Comparison of ENCODE assay signal across 26 mouse cellular contexts in the genomic region with DNA sequence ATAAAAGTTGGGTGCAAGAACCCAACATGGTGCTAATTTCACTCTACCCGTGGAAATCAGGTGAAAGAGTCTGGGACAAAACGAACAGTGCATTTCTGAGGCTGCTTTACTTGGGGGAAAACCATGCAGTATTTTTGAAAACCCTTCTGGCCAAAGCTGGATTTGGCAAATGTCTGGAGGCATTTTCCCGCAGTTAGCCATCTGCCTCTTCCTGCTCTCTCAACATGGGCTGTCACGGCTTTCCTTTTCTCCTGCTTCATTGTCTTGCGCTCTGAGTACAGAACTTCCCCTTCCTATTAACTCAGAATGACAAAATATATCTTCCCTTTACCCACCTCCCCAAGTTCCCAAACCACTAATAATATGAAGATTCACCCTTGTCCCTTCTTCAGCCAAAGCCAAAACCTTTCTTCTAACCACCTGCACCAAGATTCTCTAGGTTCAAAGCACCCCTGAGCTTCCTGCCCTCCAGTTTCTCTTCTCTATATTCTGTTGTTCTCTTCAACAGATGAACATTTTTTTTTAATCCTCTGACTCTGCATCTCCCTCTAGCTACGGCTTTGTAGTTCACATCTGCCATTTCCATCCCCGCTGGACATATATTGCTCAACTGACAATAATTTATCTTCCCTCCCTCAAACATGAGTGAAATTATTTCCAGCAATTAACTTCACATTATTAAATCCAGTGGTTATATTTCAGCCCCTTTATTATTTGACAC. TPM values are rescaled to one million over a fixed set of nuclear protein-coding genes. Genes with fewer than 3 reads are reported as not detected.
DNase-seq lines count a peak whose midpoint lies in the region; ATAC-seq and TF ChIP-seq lines count a peak whose summit lies in the region.
"Had no signal": no experiment of that assay in that cellular context is flagged by ENCODE, and none has a peak within 500 bp of the region (broad histone marks: within the 10 kb centered on the region; RNA-seq: fewer than 3 reads in every experiment).

No protein-coding gene starts in this region.

- H3K4me1 ChIP-seq in forebrain, postnatal 0 days (ENCODE audit: insufficient read depth) = no peaks in the 10 kb centered on the region
- H3K4me1 ChIP-seq in forebrain, embryonic 10.5 days = no peaks in the 10 kb centered on the region
- no peaks in the 10 kb centered on the region for H3K4me1 ChIP-seq in lung, embryonic 14.5 days (ENCODE audit: insufficient read depth)
- H3K4me1 ChIP-seq in hindbrain, embryonic 11.5 days (replicated peaks; ENCODE audit: control insufficient read depth, insufficient read depth, low read length) = no peaks in the 10 kb centered on the region
- H3K4me1 ChIP-seq: kidney, embryonic 15.5 days; limb, embryonic 10.5 days; neural tube, embryonic 12.5 days had no signal

- no peak overlapping the region for H3K4me3 ChIP-seq in forebrain, postnatal 0 days (ENCODE audit: low read depth, low read length)
- no peak overlapping the region for H3K4me3 ChIP-seq in forebrain, embryonic 10.5 days
- no peak overlapping the region for H3K4me3 ChIP-seq in lung, embryonic 14.5 days (ENCODE audit: low read depth, low read length)
- no peak overlapping the region for H3K4me3 ChIP-seq in hindbrain, embryonic 11.5 days (ENCODE audit: low read depth, low read length)
- H3K4me3 ChIP-seq: gastrocnemius, adult 2 months; kidney, embryonic 15.5 days; limb, embryonic 10.5 days; neural tube, embryonic 12.5 days had no signal

- WGBS in forebrain, postnatal 0 days = 70% methylated on average over 7 of the region's 7 CpGs
- 92% methylated on average over 7 of the region's 7 CpGs for WGBS in forebrain, embryonic 10.5 days
- 75% methylated on average over 7 of the region's 7 CpGs for WGBS in lung, embryonic 14.5 days
- WGBS in hindbrain, embryonic 11.5 days = 82% methylated on average over 7 of the region's 7 CpGs

- no peak overlapping the region for H3K4me2 ChIP-seq in forebrain, postnatal 0 days (ENCODE audit: low read depth)
- H3K4me2 ChIP-seq in lung, embryonic 14.5 days = no peak overlapping the region
- H3K4me2 ChIP-seq in hindbrain, embryonic 11.5 days (replicated peaks; ENCODE audit: low read depth, low read length) = no peak overlapping the region
- H3K4me2 ChIP-seq: kidney, embryonic 15.5 days; liver, embryonic 11.5 days; neural tube, embryonic 12.5 days had no signal

- H3K9me3 ChIP-seq in forebrain, postnatal 0 days (ENCODE audit: low read length) = no peaks in the 10 kb centered on the region
- H3K9me3 ChIP-seq in forebrain, embryonic 10.5 days = no peaks in the 10 kb centered on the region
- no peaks in the 10 kb centered on the region for H3K9me3 ChIP-seq in lung, embryonic 14.5 days (ENCODE audit: low read depth, low read length)
- no peaks in the 10 kb centered on the region for H3K9me3 ChIP-seq in hindbrain, embryonic 11.5 days (ENCODE audit: control insufficient read depth, low read length)
- H3K9me3 ChIP-seq: kidney, embryonic 15.5 days; limb, embryonic 10.5 days; neural tube, embryonic 12.5 days had no signal

- no peaks in the 10 kb centered on the region for H3K36me3 ChIP-seq in forebrain, postnatal 0 days (ENCODE audit: insufficient read depth)
- no peaks in the 10 kb centered on the region for H3K36me3 ChIP-seq in forebrain, embryonic 10.5 days (replicated peaks)
- H3K36me3 ChIP-seq in lung, embryonic 14.5 days (ENCODE audit: insufficient read depth) = no peaks in the 10 kb centered on the region
- no peaks in the 10 kb centered on the region for H3K36me3 ChIP-seq in splenic B cell, adult 2 months (ENCODE audit: control insufficient read depth, insufficient read depth, low read length, poor library complexity, severe bottlenecking)
- H3K36me3 ChIP-seq in hindbrain, embryonic 11.5 days (ENCODE audit: control insufficient read depth, insufficient read depth, low read length) = no peaks in the 10 kb centered on the region
- H3K36me3 ChIP-seq: kidney, embryonic 15.5 days; limb, embryonic 10.5 days; neural tube, embryonic 12.5 days had no signal

- TF ChIP-seq CTCF in forebrain, postnatal 0 days (IDR thresholded peaks at IDR 0.05; ENCODE audit: low read depth) = peak; percentile 14; the same call in 1 of the 2 replicates
- TF ChIP-seq CTCF in lung, embryonic 14.5 days (IDR thresholded peaks at IDR 0.05; ENCODE audit: low read depth) = 0 out of 2 replicates have a peak, but pooled peaks have one; percentile 3

- H3K27me3 ChIP-seq in forebrain, postnatal 0 days (ENCODE audit: insufficient read depth, low read length) = no peaks in the 10 kb centered on the region
- no peaks in the 10 kb centered on the region for H3K27me3 ChIP-seq in forebrain, embryonic 10.5 days (ENCODE audit: poor library complexity, severe bottlenecking)
- H3K27me3 ChIP-seq in lung, embryonic 14.5 days (ENCODE audit: insufficient read depth, low read length) = no peaks in the 10 kb centered on the region
- H3K27me3 ChIP-seq in splenic B cell, adult 2 months (ENCODE audit: control insufficient read depth, insufficient read depth, low read length, poor library complexity, severe bottlenecking) = no peaks in the 10 kb centered on the region
- H3K27me3 ChIP-seq in hindbrain, embryonic 11.5 days (ENCODE audit: control insufficient read depth, insufficient read depth, low read length) = no peaks in the 10 kb centered on the region
- H3K27me3 ChIP-seq: kidney, embryonic 15.5 days; neural tube, embryonic 12.5 days had no signal

- peak; percentile 43 for DNase-seq in forebrain, postnatal 0 days
- no peak for DNase-seq in forebrain, embryonic 10.5 days (ENCODE audit: extremely low spot score, low spot score)
- DNase-seq in lung, embryonic 14.5 days = no peak
- no peak for DNase-seq in lung, adult 18-20 months
- peak; percentile 71 for DNase-seq in cerebellum, adult 8-10 months
- DNase-seq in splenic B cell, adult 2 months (ENCODE audit: low read depth, low spot score) = peak; percentile 13
- DNase-seq in gastrocnemius, postnatal 25 days = no peak
- DNase-seq in hindbrain, embryonic 11.5 days (ENCODE audit: low spot score) = no peak
- DNase-seq: adrenal gland, postnatal 10 days; gastrocnemius, adult 2 months; heart, adult 18-20 months; heart, postnatal 4 days; lung, postnatal 10 days; right cerebral cortex, postnatal 14 days; thymus, postnatal 4 days had no signal

- H3K9ac ChIP-seq in forebrain, postnatal 0 days = no peak overlapping the region
- H3K9ac ChIP-seq in lung, embryonic 14.5 days = no peak overlapping the region
- H3K9ac ChIP-seq in hindbrain, embryonic 11.5 days (ENCODE audit: low read depth, low read length) = no peak overlapping the region
- H3K9ac ChIP-seq: kidney, embryonic 15.5 days; neural tube, embryonic 12.5 days had no signal

- H3K27ac ChIP-seq in forebrain, postnatal 0 days (ENCODE audit: low read depth, low read length) = no peak overlapping the region
- no peak overlapping the region for H3K27ac ChIP-seq in forebrain, embryonic 10.5 days
- H3K27ac ChIP-seq in lung, embryonic 14.5 days (ENCODE audit: low read depth) = no peak overlapping the region
- no peak overlapping the region for H3K27ac ChIP-seq in hindbrain, embryonic 11.5 days (ENCODE audit: low read depth, low read length)
- H3K27ac ChIP-seq: gastrocnemius, adult 2 months; kidney, embryonic 15.5 days; limb, embryonic 10.5 days; neural tube, embryonic 12.5 days had no signal

- peak; percentile 45; the same call in 1 of the 2 replicates for ATAC-seq in forebrain, postnatal 0 days
- no peak for ATAC-seq in lung, embryonic 14.5 days (ENCODE audit: insufficient read depth)
- no peak for ATAC-seq in hindbrain, embryonic 11.5 days (ENCODE audit: low FRiP score)
- ATAC-seq: inflammation-experienced regulatory T-cells, adult 6 months had no signal

RNA-seq across cellular contexts. Expression of a gene that starts 57.5 kb away (rescaled TPM):
- total RNA-seq in forebrain, postnatal 0 days (2014; rRNA removed) = not detected in 2 replicates
- polyA plus RNA-seq in forebrain, postnatal 0 days (2015; fragmentation: Nextera tagmentation; extraction: Ambion mirVana) = not detected in 2 replicates
- polyA plus RNA-seq in forebrain, embryonic 10.5 days (2016; fragmentation: Nextera tagmentation; extraction: Ambion mirVana) = not detected in 2 replicates
- not detected in 2 replicates for polyA plus RNA-seq in lung, embryonic 14.5 days (2014; fragmentation: Nextera tagmentation; extraction: Ambion mirVana)
- not detected for total RNA-seq in gastrocnemius, postnatal 25 days (2021)
- polyA plus RNA-seq in hindbrain, embryonic 11.5 days (2014; fragmentation: Nextera tagmentation; extraction: Ambion mirVana) = not detected in 2 replicates
- total RNA-seq: adrenal gland, postnatal 10 days; gastrocnemius, adult 2 months; heart, adult 18-20 months; heart, postnatal 4 days; left cerebral cortex, adult 18-20 months; megakaryocyte-erythroid progenitor cell, adult 5-6 weeks had no signal
- polyA plus RNA-seq: embryonic facial prominence, embryonic 14.5 days; forebrain, embryonic 11.5 days; heart, embryonic 14.5 days; kidney, embryonic 15.5 days; limb, embryonic 10.5 days; liver, embryonic 11.5 days; neural tube, embryonic 12.5 days; spleen, adult 2 months had no signal

Comparison
In these comparisons a context has a peak if more than half of its experiments do, and no peak if none do; other contexts are left out.
1. DNase-seq: peak in forebrain, postnatal 0 days (single experiment), cerebellum, adult 8-10 months (single experiment) and splenic B cell, adult 2 months (single experiment); none in forebrain, embryonic 10.5 days (single experiment), lung, embryonic 14.5 days (single experiment), lung, adult 18-20 months (0 of 2), gastrocnemius, postnatal 25 days (single experiment) and hindbrain, embryonic 11.5 days (single experiment).